Mouse (Mus musculus) brain, adult 2 months (tissue): Measurements from ENCODE around the gene Unc80.

Source experiments
- DNase-seq: peaks from one replicate; pipeline ENCODE4 v3.0.0; 2011; ENCODE audit warnings: low read depth, low spot score

The Unc80 gene

DNA sequence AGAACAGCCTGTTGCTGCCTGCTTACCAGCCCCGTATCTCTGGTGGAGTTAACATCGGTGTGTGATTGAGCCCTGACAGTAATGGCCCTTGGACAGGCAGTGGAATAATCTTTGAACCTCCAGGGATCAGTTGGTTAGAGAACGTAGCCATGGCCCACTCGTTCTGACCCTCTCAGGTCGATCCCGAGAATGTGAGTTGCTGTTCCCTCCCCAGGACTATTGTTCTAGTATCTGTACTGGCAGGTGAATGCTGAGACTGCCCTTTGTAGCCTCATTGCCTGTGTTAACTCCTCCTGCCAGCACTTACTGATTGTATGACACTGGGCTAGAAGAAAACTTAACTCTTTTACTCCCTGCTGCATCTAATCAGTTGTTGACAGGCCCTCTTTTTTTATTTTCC is 236.4 kb downstream of the Unc80 start:
- no peak for DNase-seq

DNA sequence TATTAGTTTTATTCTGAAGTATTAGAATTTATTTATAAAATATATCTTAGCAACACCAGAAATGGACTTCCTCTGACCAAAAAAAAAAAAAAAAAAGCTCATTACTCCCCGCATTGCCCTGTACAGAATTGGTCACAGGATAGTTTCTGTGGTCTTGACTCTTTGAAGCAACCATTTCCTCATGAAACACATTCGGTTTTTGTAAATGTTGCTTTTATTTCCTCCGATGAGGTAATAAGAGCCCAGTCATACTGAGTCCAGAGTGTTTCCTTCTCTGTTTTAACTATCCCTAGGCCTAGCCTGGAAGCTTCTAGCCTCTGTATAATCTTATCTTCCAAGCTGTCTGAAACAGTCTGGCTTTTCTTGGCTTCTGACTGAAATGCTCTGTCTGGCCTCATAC is 244.7 kb downstream of the Unc80 start:
- no peak for DNase-seq

DNA sequence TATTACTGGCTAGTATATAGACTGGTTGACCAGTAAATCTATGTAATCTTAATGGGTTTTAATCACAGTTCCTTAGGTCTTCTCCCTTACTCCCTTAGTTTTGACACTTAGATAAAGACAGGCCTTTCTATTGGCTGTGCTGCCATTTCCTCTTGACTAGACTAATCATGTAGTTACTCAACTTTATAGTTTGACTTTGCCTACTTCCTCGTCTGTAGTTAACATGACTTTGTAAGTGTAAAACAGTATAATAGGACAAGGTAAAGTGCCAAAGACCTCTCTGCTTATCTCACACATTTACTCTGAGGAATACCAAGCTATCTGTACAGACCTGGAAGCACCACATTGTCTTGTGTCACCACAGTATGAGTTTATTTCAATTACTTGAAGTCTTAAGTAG is 262.4 kb downstream of the Unc80 start:
- no peak for DNase-seq
